Mouse (Mus musculus) E14TG2a.4 (cell line): ENCODE data around the gene Nr1h3.

ENCODE experiments used
- CTCF ChIP-seq: conservative IDR thresholded peaks from 2 replicates; pipeline ENCODE4 v1.5.1; 2014; ENCODE audit warnings: low read length
- NANOG ChIP-seq: IDR thresholded peaks from 2 replicates; pipeline ENCODE4 v1.6.1; 2014; ENCODE audit warnings: borderline replicate concordance, low read length, mixed read lengths
- POU5F1 ChIP-seq: IDR thresholded peaks from 2 replicates; pipeline ENCODE4 v1.6.1; 2014; ENCODE audit warnings: low read length, borderline replicate concordance

GRCm38 (mm10) chr2:91163532-91163931 lies 39.1 kb downstream of the Nr1h3 start:
- TF ChIP-seq CTCF (no peak), NANOG (no peak), POU5F1 (no peak)
